25 mouse cellular contexts compared by ENCODE assay signal in the genomic region with DNA sequence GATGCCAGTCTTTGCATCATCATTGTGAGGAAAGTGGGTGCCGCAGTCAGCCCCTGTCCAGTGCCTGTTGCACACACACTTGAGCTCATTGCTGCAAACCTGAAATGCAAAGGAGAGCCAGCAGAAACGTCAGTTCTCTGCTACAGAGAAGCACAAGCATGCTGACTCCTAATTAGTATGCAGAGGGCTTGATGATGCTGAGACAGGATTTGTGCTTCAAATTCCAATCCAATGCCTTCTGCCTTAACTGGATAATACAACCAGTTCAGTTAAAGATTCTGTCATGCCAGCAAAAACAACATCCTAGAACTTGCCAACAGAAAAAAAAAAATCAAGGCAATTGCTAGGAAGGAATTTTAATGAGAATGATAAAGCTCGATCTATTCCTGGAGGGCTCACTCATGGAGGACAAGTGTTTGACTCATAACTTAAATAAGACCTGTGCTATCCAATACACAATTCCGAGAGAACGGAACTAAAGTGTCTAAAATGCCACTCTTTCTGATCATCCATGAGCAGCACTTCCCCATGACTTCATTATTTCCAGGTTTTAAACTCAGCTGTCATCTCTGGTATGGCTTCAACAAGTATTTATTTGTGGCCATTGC.
DNase-seq lines count a peak whose midpoint lies in the region; ATAC-seq and TF ChIP-seq lines count a peak whose summit lies in the region.
"Had no signal": no experiment of that assay in that cellular context is flagged by ENCODE, and none has a peak within 500 bp of the region (broad histone marks: within the 10 kb centered on the region; RNA-seq: fewer than 3 reads in every experiment).

No protein-coding gene starts in this region.

- WGBS in forebrain, embryonic 14.5 days = 61% methylated on average over 5 of the region's 5 CpGs
- WGBS in forebrain, embryonic 12.5 days = 69% methylated on average over 5 of the region's 5 CpGs
- WGBS in heart, embryonic 16.5 days = 40% methylated on average over 5 of the region's 5 CpGs
- 64% methylated on average over 5 of the region's 5 CpGs for WGBS in heart, embryonic 10.5 days
- WGBS in forebrain, postnatal 0 days = 38% methylated on average over 5 of the region's 5 CpGs

- H3K4me3 ChIP-seq in forebrain, embryonic 14.5 days (ENCODE audit: low read depth, low read length) = no peak overlapping the region
- no peak overlapping the region for H3K4me3 ChIP-seq in forebrain, embryonic 12.5 days (replicated peaks)
- no peak overlapping the region for H3K4me3 ChIP-seq in heart, embryonic 16.5 days (ENCODE audit: low read length)
- H3K4me3 ChIP-seq in heart, embryonic 10.5 days = no peak overlapping the region
- H3K4me3 ChIP-seq in forebrain, postnatal 0 days (ENCODE audit: low read depth, low read length) = no peak overlapping the region
- H3K4me3 ChIP-seq: limb, embryonic 12.5 days; midbrain, embryonic 10.5 days; neural tube, embryonic 15.5 days had no signal

- H3K27me3 ChIP-seq in forebrain, embryonic 14.5 days (replicated peaks; ENCODE audit: control insufficient read depth, insufficient read depth, low read length) = no peaks in the 10 kb centered on the region
- H3K27me3 ChIP-seq in forebrain, embryonic 12.5 days = no peaks in the 10 kb centered on the region
- no peaks in the 10 kb centered on the region for H3K27me3 ChIP-seq in heart, embryonic 16.5 days (ENCODE audit: control insufficient read depth, insufficient read depth, low read length)
- no peaks in the 10 kb centered on the region for H3K27me3 ChIP-seq in heart, embryonic 10.5 days (ENCODE audit: insufficient read depth, poor library complexity, severe bottlenecking)
- no peaks in the 10 kb centered on the region for H3K27me3 ChIP-seq in forebrain, postnatal 0 days (ENCODE audit: insufficient read depth, low read length)
- H3K27me3 ChIP-seq: limb, embryonic 12.5 days; neural tube, embryonic 15.5 days had no signal

- ATAC-seq in forebrain, embryonic 14.5 days = peak; percentile 62; the same call in 1 of the 2 replicates
- ATAC-seq in forebrain, embryonic 12.5 days (ENCODE audit: low FRiP score) = no peak
- ATAC-seq in heart, embryonic 16.5 days (replicated peaks; ENCODE audit: extremely low read depth, insufficient read depth, low FRiP score) = no peak; the same call in 1 of the 2 replicates
- peak; percentile 88 for ATAC-seq in forebrain, postnatal 0 days
- ATAC-seq: CD4-positive, CD25-positive, alpha-beta regulatory T cell, adult 4 months; liver, postnatal 0 days; lung, postnatal 0 days had no signal

- H3K4me1 ChIP-seq in forebrain, embryonic 14.5 days (ENCODE audit: control insufficient read depth, insufficient read depth, low read length) = 0 out of 2 replicates have a peak, but pooled peaks cover 3% of the 10 kb centered on the region
- no peaks in the 10 kb centered on the region for H3K4me1 ChIP-seq in forebrain, embryonic 12.5 days
- peaks cover 5% of the 10 kb centered on the region for H3K4me1 ChIP-seq in heart, embryonic 16.5 days (ENCODE audit: control insufficient read depth, insufficient read depth, low read length)
- no peaks in the 10 kb centered on the region; the same call in 1 of the 2 replicates for H3K4me1 ChIP-seq in heart, embryonic 10.5 days
- H3K4me1 ChIP-seq in forebrain, postnatal 0 days (ENCODE audit: insufficient read depth) = no peaks in the 10 kb centered on the region
- H3K4me1 ChIP-seq: limb, embryonic 12.5 days; midbrain, embryonic 10.5 days; neural tube, embryonic 15.5 days had no signal

- no peak overlapping the region for H3K4me2 ChIP-seq in forebrain, embryonic 14.5 days (ENCODE audit: low read length)
- no peak overlapping the region for H3K4me2 ChIP-seq in forebrain, embryonic 12.5 days
- H3K4me2 ChIP-seq in heart, embryonic 16.5 days (ENCODE audit: low read depth, low read length) = peak overlapping the region; percentile 26
- no peak overlapping the region for H3K4me2 ChIP-seq in forebrain, postnatal 0 days (ENCODE audit: low read depth)
- H3K4me2 ChIP-seq: hindbrain, embryonic 14.5 days; limb, embryonic 12.5 days; liver, embryonic 11.5 days; neural tube, embryonic 15.5 days had no signal

- no peaks in the 10 kb centered on the region for H3K36me3 ChIP-seq in forebrain, embryonic 14.5 days (ENCODE audit: control insufficient read depth, insufficient read depth, low read length)
- no peaks in the 10 kb centered on the region for H3K36me3 ChIP-seq in forebrain, embryonic 12.5 days (replicated peaks)
- H3K36me3 ChIP-seq in heart, embryonic 16.5 days (ENCODE audit: control insufficient read depth, insufficient read depth) = no peaks in the 10 kb centered on the region
- no peaks in the 10 kb centered on the region for H3K36me3 ChIP-seq in heart, embryonic 10.5 days
- peaks cover 5% of the 10 kb centered on the region; the same call in 1 of the 2 replicates for H3K36me3 ChIP-seq in forebrain, postnatal 0 days (ENCODE audit: insufficient read depth)
- H3K36me3 ChIP-seq: limb, embryonic 12.5 days; midbrain, embryonic 10.5 days had no signal

- TF ChIP-seq CTCF in forebrain, postnatal 0 days (IDR thresholded peaks at IDR 0.05; ENCODE audit: low read depth) = no peak

- no peaks in the 10 kb centered on the region for H3K9me3 ChIP-seq in forebrain, embryonic 14.5 days (replicated peaks; ENCODE audit: control insufficient read depth, low read length)
- H3K9me3 ChIP-seq in forebrain, embryonic 12.5 days = no peaks in the 10 kb centered on the region
- H3K9me3 ChIP-seq in heart, embryonic 16.5 days (replicated peaks; ENCODE audit: control insufficient read depth, low read length) = no peaks in the 10 kb centered on the region
- no peaks in the 10 kb centered on the region for H3K9me3 ChIP-seq in heart, embryonic 10.5 days
- H3K9me3 ChIP-seq in forebrain, postnatal 0 days (ENCODE audit: low read length) = no peaks in the 10 kb centered on the region
- H3K9me3 ChIP-seq: limb, embryonic 12.5 days; midbrain, embryonic 10.5 days; neural tube, embryonic 15.5 days had no signal

- no peak overlapping the region for H3K9ac ChIP-seq in forebrain, embryonic 14.5 days (ENCODE audit: low read length)
- H3K9ac ChIP-seq in forebrain, embryonic 12.5 days = no peak overlapping the region
- no peak overlapping the region for H3K9ac ChIP-seq in heart, embryonic 16.5 days (ENCODE audit: low read length)
- no peak overlapping the region for H3K9ac ChIP-seq in forebrain, postnatal 0 days
- H3K9ac ChIP-seq: hindbrain, embryonic 14.5 days; limb, embryonic 12.5 days; liver, postnatal 0 days; neural tube, embryonic 15.5 days had no signal

- H3K27ac ChIP-seq in forebrain, embryonic 14.5 days (ENCODE audit: low read depth, low read length) = no peak overlapping the region
- H3K27ac ChIP-seq in forebrain, embryonic 12.5 days = no peak overlapping the region
- H3K27ac ChIP-seq in heart, embryonic 16.5 days (ENCODE audit: low read length) = peak overlapping the region; percentile 51; the same call in 1 of the 2 replicates
- no peak overlapping the region for H3K27ac ChIP-seq in heart, embryonic 10.5 days
- no peak overlapping the region for H3K27ac ChIP-seq in forebrain, postnatal 0 days (ENCODE audit: low read depth, low read length)
- H3K27ac ChIP-seq: hindbrain, embryonic 14.5 days; kidney, postnatal 0 days; limb, embryonic 12.5 days; midbrain, embryonic 10.5 days; neural tube, embryonic 15.5 days had no signal

- DNase-seq in forebrain, embryonic 14.5 days (ENCODE audit: low spot score) = peak; percentile 38
- DNase-seq in heart, embryonic 10.5 days (ENCODE audit: low spot score) = no peak
- DNase-seq in Muller cell, postnatal 12 days (ENCODE audit: inconsistent ontology term) = peak; percentile 91
- DNase-seq in forebrain, postnatal 0 days = peak; percentile 18
- no peak for DNase-seq in lung, postnatal 25 days (ENCODE audit: low spot score)
- DNase-seq: adrenal gland, adult 8-10 months; cerebellum, adult 9-10 months; gastrocnemius, postnatal 14 days; heart, adult 11 months; heart, postnatal 14 days; kidney, adult 2 months; liver, postnatal 0 days; right cerebral cortex, adult 18-20 months; right cerebral cortex, postnatal 4 days; thymus, postnatal 25 days had no signal

Comparison
In these comparisons a context has a peak if more than half of its experiments do, and no peak if none do; other contexts are left out.
1. ATAC-seq: peak in forebrain, embryonic 14.5 days (single experiment) and forebrain, postnatal 0 days (single experiment); none in forebrain, embryonic 12.5 days (single experiment) and heart, embryonic 16.5 days (single experiment).
2. DNase-seq: peak in forebrain, embryonic 14.5 days (single experiment), Muller cell, postnatal 12 days (single experiment) and forebrain, postnatal 0 days (single experiment); none in heart, embryonic 10.5 days (single experiment) and lung, postnatal 25 days (single experiment).